Mouse (Mus musculus) ES-E14 (cell line): ENCODE measurements around the gene Col4a1.

Experiments used
- CHD2 ChIP-seq: IDR thresholded peaks from 2 replicates; pipeline ENCODE4 v1.6.1; 2014; ENCODE audit warnings: mild to moderate bottlenecking, low read depth, low read length, inconsistent platforms
- HCFC1 ChIP-seq: IDR thresholded peaks from 2 replicates; pipeline ENCODE4 v1.6.1; 2012; ENCODE audit warnings: low read length, inconsistent platforms, borderline replicate concordance; ENCODE audit not compliant: insufficient read depth
- MAFK ChIP-seq: IDR thresholded peaks from 2 replicates; pipeline ENCODE4 v1.6.1; 2014; ENCODE audit warnings: mild to moderate bottlenecking, low read depth, low read length, inconsistent platforms; ENCODE audit not compliant: insufficient read depth
- ZC3H11A ChIP-seq: IDR thresholded peaks from 2 replicates; pipeline ENCODE4 v1.6.1; 2012; ENCODE audit warnings: low read depth, mild to moderate bottlenecking, inconsistent platforms, low read length, borderline replicate concordance

DNA sequence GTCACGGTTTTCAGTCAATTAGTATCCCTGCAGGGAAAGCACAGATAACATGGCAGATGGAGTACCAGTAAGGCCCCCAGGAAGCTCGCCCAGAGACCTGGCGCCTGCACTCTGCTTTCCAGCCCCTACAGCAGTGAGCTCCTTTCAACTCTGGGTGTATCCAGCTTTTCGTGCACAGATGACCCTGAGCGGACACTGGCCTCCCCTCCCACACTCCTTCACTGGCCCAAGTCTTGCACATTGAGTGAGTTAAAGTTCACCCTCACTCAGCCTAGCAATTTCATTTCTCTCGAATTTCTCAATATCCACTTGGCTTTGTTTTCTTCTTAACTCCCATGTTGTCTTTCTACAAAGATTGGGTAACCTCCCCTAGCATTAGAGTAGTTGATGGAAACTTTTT, 24.3 kb downstream of the Col4a1 start:
- no peak for TF ChIP-seq HCFC1
- no peak for TF ChIP-seq MAFK
- no peak for TF ChIP-seq CHD2
- no peak for TF ChIP-seq ZC3H11A
